Mouse (Mus musculus): ENCODE data around the gene Cyth3.
A peak's percentile ranks its signal among the peaks of the same experiment; 100 is the strongest.

Cyth3 gene

GRCm38 (mm10) chr5:143637832-143638420 lies 15.7 kb downstream of the Cyth3 start:
- no peak for DNase-seq

GRCm38 (mm10) chr5:143638516-143639270 lies 16.4 kb downstream of the Cyth3 start:
- peak; percentile 61 for DNase-seq

- DNase-seq, result no peak
Observed at GRCm38 (mm10) chr5:143639329-143639728, 17.1 kb downstream of the Cyth3 start.

DNA sequence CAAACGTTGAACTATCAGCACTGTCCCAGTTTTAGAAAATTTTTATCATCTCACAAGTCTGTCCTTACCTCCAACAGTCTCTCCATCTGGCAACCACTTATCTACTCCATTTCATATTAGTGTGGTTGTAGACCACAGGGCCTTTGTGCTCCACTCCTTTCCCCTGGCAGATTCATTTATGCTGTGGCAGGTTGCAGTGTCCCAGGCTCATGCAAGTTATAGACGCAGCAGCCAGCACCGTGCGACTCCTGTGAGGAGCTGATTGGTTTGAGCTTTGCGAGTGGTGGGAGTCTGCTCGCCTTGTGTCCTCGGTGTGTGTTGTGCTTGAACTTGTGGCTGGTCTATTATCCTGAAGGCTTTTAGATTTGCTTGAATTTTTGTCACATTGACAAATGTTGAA lies 17.6 kb downstream of the Cyth3 start:
- no peak for DNase-seq

DNA sequence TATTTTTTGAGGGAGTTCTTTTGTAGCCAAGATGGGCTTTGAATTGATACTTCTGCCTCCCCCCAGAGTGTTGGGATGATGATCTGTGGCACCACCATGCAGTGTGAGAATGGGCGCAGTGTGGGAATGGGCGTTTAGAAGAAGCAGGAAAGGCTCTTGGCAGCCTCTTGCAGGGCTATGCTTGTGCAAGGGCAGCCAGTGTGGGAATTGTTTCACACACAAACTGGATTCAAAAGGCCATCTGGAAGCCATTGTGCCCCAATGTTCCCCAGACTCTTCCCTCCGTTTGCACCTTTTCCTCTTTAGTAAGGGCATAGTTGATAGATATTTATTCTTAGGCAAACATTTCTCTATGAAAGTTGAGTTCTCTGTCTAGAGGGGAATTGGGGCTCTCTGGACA lies 19.3 kb downstream of the Cyth3 start:
- DNase-seq, result no peak

DNA sequence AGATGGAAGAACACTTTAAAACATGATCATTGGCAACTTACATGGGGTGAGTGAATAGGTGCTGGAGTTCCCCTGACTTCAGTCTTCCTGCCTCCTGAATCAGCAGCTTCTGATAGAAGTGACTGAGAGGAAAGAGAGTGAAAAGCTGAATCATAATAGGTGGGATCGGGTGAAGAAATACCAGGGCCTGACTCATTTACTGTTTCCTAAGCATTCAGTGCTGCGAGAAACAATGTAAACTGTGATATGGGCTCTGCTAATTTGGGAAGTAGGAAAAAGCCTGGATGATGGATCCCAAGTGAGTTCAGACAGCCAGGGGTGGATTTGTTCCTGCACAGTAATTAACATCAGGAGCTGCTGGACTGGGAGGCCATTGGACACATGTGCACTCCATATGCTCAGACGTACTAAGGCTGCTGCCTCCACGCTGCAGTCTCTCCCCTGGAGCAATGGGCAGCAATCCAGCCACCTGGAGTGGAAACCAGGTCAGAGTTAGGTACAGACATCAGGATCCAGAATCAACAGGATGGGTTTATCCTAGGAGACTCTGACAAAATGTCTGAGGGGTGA lies 20.1 kb downstream of the Cyth3 start:
- DNase-seq, result peak; percentile 57

DNA sequence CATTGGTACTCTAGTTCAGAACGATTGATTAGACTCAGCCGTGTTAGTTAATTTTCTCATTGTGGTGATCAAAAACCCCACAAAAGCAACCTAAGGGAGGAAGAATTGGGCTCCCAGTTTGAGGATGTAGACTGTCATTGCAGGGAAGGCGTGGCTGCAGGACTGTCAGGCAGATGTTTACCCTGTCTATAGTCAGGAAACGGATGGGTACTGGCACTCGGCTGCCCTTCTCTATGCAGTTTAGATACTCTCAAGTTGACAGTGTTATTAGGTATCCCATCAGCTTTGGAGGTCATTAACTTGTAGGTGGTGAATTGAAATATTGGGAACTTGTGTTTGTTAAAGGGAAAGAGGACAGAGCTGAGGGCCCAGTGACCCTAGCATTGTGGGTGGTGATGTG lies 23.7 kb downstream of the Cyth3 start:
- DNase-seq, result no peak

GRCm38 (mm10) chr5:143647412-143647811 lies 25.2 kb downstream of the Cyth3 start:
- DNase-seq, result no peak

DNA sequence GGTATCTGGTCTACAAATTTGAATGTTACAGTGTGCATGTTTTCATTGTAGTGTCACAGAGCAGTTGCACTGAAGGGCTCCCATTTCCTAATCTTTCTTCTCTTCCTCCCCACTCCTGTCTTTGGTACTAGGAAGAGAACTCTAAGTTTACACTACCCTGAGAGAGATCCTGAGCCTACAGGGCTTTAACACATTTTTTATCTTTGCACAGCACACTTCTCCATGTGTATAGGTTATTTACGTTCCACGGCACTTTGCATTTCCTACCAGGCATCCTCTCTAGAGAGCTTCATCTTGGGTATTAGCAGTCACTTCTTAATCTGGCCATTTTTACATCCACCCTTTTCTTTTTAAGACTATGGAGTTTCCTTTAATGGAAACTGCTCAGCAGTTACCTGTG lies 25.8 kb downstream of the Cyth3 start:
- DNase-seq, result no peak

DNA sequence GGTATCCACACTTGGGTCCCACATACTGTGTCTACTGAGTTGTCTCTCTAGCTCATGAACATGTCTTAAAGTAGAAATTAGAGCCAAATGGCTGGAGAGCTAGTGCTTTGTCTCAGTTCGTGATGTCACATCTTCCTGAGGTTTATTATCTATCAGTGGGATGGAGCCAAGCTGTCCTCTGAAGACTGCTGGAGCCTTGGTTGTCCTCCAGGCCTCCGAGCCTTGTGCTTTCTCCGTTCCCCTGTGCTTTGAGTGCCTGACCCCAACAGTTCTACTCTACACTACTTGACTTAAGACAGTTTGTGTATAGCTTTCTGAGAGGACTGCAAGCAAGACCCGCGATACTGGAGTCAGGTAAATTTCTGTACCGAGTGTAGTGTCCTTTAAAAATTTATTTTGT lies 26.9 kb downstream of the Cyth3 start:
- no peak for DNase-seq

GRCm38 (mm10) chr5:143651855-143652631 lies 29.8 kb downstream of the Cyth3 start:
- no peak for DNase-seq

- no peak for DNase-seq
Observed at GRCm38 (mm10) chr5:143653497-143653896, 31.2 kb downstream of the Cyth3 start.

- DNase-seq, result peak; percentile 60
Observed at GRCm38 (mm10) chr5:143654670-143655510, 32.6 kb downstream of the Cyth3 start.

GRCm38 (mm10) chr5:143655511-143655943 lies 33.3 kb downstream of the Cyth3 start:
- no peak for DNase-seq

DNA sequence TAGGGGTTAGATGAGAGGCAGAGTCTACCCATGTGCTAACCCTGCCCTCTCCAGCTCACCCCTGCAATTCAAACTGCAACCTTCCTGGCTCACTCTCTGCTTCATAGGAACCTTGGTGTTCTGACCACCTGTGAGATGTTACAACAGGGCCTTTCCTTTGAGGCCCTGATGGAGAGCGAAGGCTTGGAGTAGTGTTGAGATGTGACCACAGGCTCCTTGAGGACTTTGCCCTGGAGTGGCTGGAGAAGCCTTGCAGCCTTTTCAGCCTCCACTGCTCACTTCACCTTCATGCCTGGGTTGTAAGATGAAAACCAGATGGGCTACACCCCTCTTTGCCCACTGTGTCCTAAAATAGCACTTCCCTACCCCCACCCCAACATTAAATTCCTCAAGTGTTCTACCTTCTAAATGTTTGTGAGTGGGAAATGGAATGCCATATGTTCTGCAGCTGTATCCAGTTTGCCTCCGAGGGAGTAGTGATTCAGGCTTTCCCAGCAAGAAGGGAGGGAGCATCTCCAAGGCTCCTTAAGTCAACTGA lies 34.5 kb downstream of the Cyth3 start:
- DNase-seq, result no peak

GRCm38 (mm10) chr5:143659021-143659523 lies 36.8 kb downstream of the Cyth3 start:
- no peak for DNase-seq

DNA sequence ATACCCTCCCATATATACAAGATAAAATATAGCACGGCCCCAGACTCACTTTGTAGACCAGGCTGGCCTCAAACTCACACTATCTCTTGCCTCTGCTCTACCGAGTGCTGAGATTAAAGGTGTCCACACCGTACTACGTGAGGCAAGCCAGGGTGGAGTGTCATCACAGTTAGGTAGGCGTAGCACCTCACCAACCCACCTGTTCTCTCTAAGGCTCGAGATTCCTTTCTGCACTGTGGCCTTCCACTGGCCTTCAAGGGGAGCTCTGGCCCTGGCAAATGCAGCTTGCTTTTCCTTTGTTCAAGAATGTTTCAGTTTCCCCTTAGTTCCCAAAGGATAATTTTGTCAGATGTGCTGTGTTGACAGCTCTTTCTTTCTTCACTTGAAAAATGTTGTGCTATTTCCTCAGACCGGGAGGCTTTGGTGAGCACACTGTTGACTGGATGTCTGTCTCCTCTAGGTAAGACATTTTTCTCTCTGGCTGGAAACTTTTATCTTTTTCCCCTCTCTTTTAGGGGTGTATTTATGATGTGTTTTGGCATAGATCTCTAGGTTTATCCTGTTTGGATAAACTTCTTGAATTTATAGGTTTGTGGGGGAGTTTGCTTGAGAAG lies 40.9 kb downstream of the Cyth3 start:
- DNase-seq, result no peak

- DNase-seq, result no peak
Observed at GRCm38 (mm10) chr5:143665561-143665960, 43.3 kb downstream of the Cyth3 start.

- DNase-seq, result no peak
Observed at GRCm38 (mm10) chr5:143666015-143666414, 43.8 kb downstream of the Cyth3 start.

GRCm38 (mm10) chr5:143668884-143669283 lies 46.6 kb downstream of the Cyth3 start:
- DNase-seq, result no peak

DNA sequence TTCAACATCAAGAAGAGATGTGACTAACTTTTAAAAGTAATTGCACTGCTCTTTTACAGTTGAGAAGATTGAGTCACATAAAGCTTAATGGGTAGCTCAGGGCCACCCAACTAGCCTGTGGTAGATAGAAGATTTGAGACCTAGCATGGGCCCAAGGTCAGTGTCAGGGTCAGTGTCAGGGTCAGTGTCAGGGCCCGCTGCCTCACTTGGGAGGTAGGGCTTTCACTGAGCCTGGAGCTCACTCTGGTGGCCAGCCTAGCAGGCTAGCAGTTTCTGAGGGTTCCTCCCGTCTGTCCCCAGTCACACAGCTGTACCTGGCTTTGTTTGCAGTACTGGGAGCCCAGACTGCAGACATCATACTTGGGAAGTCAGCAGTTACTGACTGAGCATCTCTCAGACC lies 47.1 kb downstream of the Cyth3 start:
- DNase-seq, result no peak

DNA sequence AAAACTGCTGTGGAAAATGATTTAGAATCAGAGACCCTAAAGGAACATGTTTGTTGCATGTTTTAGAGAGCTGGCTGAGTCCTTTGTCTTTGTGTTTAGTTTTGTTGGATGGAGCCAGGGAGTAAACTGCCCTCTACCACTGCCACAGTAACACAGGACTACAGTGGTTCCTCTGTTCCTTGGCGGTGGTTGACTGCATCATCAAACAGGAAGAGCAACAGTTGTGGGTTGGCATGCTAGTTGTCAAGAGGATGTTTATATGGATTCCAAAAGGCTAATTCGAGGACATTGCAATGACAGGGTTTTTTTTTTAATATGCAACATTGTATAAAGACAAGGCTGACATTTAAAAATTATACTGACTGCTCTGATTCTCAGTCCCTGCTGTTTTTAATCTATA lies 47.6 kb downstream of the Cyth3 start:
- no peak for DNase-seq
